8 mouse cellular contexts compared by ENCODE assay signal in genomic region chr1:92847873-92848839, GRCm38 (mm10). TPM values are rescaled to one million over a fixed set of nuclear protein-coding genes. Genes with fewer than 3 reads are reported as not detected.
DNase-seq lines count a peak whose midpoint lies in the region.

No protein-coding gene starts in this region.

- peak; percentile 28 to 53 for DNase-seq in cerebellum, postnatal 10 days
- no peak for DNase-seq in cerebellum, postnatal 25 days
- DNase-seq in thymus, postnatal 14 days = peak; percentile 45
- no peak for DNase-seq in thymus, adult 18-20 months
- peak; percentile 63 for DNase-seq in mesoderm, embryonic 11.5 days (ENCODE audit: low read depth, low spot score)
- no peak for DNase-seq in adrenal gland, postnatal 36 days
- DNase-seq in layer of hippocampus, postnatal 14 days (ENCODE audit: low spot score in 2 of 2) = no peak
- DNase-seq in lung, postnatal 10 days = no peak

RNA-seq across cellular contexts. Expression of gene Gpc1, which starts 16.7 kb away (rescaled TPM):
- 10 to 100 TPM; 61.7 to 73.1 TPM for total RNA-seq in adrenal gland, postnatal 36 days (2021)
- 100 to 1,000 TPM; 140 to 150 TPM for total RNA-seq in layer of hippocampus, postnatal 14 days (2021)

RNA-seq across cellular contexts. Expression of gene Ankmy1, which starts 54.5 kb away (rescaled TPM):
- total RNA-seq in adrenal gland, postnatal 36 days (2021) = 1 to 10 TPM in 1 of 2 experiments, under 1 TPM in 1; 0.93 to 1.0 TPM
- total RNA-seq in layer of hippocampus, postnatal 14 days (2021) = under 1 TPM; 0.19 to 0.25 TPM

RNA-seq across cellular contexts. Expression of gene Dusp28, which starts 58.6 kb away (rescaled TPM):
- total RNA-seq in adrenal gland, postnatal 36 days (2021) = 10 to 100 TPM; 12.0 to 13.7 TPM
- total RNA-seq in layer of hippocampus, postnatal 14 days (2021) = 1 to 10 TPM; 8.1 to 9.6 TPM

Comparison
In these comparisons a context has a peak if more than half of its experiments do, and no peak if none do; other contexts are left out.
1. DNase-seq: peak in cerebellum, postnatal 10 days (2 of 2), thymus, postnatal 14 days (single experiment) and mesoderm, embryonic 11.5 days (single experiment); none in cerebellum, postnatal 25 days (0 of 2), thymus, adult 18-20 months (0 of 2), adrenal gland, postnatal 36 days (0 of 2), layer of hippocampus, postnatal 14 days (0 of 2) and lung, postnatal 10 days (single experiment).